Mouse (Mus musculus): ENCODE measurements at regions not wholly inside any gene's neighbourhood (a gene's known extent, or its start where the extent isn't known, plus 50 kb on each side); places are given as distances from the start of the nearest gene placed in this dataset.
"Not testable (repeated sequence)": the region's sequence is repeated elsewhere in the genome, so short reads cannot be mapped to it uniquely, and the experiment has no call there.

DNA sequence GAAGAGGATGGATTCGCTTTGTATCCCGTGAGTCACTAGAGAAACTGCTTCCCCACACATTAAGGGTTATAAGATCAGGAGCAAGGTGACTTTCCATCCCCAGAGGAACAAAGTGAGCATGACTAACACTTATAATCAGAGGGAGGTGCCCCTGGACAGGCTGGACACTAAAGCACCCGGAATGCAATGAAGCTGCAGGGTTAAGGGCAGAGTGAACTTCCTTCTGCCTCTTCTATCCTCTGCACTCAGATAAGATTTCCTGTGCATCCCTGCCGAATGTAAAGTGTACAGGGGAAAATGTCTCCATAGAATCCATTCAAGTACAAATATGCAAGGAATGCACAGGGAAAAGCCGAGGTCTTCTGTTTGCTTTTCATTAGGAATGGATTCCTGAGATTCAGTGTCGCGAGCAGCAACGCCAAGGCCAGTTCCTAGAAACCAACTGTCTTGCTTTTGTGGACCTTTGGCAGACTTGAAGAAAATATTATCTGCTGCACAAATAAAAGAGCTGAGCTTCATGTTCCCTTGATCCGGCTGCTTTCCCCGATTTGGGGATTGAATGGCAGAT is 58.5 kb upstream of the Fbxl7 start:
- no peak for DNase-seq

DNA sequence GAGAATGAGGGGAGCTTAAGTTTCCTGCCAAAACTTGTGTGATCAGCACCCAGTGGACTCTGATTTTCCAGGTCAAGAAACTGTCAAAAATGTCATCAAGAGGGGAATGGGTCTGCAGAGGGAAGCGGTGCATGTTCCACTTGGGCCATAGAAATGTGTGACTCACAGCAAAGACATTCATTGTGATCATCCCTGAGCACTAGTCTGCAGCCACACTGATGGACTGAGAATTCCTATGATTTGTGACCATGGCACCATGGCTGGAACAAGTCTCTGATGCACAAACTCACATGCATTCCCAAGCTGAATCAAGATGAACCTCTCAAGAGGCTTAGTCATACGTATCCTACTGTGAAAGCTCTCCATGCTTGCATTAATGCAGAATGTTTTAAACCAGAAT is 63.6 kb upstream of the Fbxl7 start:
- DNase-seq = no peak

DNA sequence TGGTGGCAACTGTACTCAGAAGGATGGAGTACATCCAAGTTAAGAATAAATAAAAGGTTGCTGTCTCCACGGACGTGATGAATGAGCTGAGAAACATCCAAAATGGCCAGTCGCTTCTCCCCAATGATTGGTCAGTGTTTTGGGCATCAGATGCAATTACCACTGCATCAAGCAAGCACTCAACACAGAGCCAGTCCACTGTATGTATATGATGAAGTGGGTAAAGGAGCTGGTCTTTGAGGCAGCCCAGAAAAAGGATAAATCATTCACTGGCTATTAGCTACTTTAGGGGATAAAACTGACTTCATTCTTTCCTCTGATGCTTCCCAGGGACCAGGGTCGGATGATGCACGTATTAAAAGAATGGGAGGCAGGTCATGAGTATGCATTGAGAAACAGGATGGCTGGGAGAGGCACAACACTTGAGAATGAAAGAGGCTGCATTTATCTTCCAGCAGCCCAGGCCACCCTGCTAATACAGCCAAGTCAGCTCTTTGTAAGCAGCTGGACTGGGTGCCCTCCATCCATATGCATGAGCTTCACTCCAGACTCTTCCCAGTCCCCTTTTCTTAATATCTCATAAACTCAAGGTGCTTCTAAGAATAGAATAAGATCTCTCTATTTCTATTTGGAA is 73.1 kb upstream of the Fbxl7 start:
- no peak for DNase-seq

DNA sequence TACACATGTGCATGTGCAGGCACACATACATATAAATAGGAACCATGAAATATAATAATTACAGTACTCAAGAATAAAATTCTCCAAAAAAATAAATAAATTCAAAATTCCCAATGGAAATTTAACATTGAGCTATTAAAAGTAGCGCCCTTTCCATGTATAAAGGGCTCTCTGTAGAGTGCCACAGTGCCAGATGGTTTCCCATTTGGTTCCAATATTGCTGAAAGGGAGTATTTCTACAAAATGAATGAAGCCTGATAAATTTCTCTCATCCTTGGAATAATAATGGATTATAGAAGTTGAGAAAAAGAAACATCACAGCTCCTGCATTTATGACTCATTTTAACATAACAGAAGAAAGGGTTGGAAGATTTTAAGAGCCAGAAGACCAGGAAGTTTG is 75.4 kb upstream of the Fbxl7 start:
- no peak for DNase-seq

DNA sequence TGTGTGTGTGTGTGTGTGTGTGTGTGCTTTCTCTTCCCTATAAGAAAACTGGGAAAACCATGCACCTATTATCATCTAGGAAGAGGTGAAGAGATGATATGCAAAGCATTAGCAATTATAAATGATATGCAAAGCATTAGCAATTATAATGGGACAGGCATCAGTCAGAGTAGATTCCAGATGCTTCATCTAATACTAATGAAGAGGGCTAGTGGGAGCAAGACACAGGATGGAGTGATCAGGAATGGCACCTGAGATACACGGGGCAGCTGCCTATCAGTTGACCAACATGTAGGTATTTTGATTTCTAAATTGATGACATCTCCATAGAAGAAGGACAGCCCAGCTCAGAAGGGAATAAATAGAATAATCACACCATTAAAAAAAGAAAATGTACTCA is 97.7 kb upstream of the Fbxl7 start:
- DNase-seq = no peak

DNA sequence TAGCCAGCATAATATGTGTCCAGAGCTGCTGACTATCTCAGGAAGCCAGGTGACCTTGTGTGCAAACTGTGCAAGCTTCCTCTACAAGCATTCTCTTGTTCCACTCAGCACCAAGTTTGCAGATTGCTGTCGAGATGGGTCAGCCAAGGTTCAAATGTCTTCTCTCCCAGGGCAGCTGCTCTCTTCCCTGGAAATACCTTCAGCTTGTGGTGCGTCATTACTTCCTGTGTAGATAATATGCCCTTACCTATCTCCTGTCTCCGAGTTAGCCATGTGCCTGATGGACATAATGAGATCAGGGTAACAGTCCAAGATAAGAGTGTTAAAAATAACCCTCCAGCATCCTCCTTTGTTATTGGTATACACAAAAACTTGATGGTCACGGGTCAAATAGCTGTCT is 113.7 kb upstream of the Fbxl7 start:
- no peak for DNase-seq

DNA sequence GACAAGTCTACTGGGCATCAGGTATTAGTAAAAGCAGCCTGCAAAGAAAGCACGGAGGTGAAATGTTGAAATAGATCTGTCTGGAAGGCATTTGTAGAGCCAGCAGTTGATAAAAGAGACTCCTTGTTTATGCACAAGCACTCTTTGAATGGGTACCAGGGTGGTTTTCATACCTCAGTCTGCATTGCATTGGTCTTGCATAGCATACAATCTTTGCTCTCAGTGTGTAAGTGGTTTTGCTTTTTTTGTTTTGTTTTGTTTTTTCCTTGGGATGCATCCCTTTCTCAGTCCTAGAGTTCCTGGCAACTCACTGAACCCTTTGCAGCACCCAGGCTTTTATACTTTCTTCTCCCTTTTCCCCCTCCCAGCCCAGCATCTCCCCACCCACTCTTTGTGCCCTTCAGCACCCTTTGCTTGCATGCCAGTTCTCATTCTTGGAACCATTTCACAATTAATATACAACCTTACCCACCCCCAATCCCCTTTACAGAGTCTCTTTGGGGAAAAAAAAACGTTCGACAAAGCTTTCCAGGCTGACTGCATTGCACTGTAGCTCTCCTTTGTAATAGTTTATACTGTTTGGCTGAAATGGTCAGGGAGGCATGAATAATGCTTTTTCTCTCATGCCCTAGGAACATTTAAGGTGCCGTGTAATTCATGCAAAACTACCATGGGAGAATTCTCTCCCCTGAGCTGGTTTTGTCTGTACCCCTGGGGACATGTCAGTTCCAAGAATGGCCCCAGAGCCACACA is 118.7 kb upstream of the Fbxl7 start:
- DNase-seq = no peak

DNA sequence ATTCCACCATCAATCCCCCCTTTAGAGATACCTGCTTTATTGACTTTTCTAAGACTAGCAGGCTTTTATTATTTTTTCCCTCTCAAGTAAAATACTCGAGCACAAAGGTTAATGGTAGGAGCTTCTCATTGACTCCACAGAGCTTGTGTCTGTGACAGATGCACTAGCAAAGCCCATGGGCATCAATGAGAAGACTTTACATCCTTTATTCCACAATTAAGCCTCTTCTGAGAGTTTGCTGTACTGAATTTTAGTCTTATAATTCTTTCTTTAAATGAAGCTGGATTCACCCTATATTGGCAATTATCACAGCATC is 119.2 kb upstream of the Fbxl7 start:
- no peak for DNase-seq

DNA sequence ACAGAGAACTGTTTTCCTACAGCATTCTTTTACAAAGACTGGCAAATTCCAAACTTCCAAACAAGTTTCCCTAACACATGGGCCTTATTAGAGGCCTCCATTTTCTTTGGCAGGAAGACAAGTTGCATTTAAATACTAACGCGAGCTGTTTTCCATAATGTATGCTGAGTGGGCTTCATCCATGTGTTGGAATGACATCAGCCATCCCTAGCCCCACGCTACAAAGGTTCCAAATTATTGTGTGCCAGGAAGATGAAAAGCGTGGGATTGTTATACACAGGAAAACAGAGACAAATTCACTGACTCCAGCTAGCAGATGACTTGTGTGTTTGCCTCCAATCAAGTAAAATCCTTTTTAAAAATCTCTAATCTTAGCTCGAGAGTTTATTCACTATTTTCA is 125.1 kb upstream of the Fbxl7 start:
- DNase-seq = no peak

DNA sequence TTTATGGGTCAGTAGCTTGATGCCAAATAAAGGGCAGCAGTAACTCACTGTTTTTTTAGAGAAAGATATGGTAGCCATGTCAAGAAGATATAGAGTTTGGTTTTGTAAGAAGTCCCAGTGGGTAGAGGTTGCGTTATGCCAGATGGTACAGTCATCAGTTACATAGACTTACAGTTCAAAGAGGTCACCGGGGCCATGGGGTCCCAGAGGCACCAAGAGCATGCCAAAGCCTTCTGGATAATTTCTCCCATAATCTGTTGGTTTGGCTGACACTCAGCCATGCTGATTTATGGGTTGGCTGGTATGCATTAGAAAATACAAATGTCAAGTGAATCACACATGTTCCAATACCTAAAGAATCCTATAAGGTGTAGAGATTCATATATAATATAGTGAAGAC is 137.9 kb upstream of the Fbxl7 start:
- no peak for DNase-seq

DNA sequence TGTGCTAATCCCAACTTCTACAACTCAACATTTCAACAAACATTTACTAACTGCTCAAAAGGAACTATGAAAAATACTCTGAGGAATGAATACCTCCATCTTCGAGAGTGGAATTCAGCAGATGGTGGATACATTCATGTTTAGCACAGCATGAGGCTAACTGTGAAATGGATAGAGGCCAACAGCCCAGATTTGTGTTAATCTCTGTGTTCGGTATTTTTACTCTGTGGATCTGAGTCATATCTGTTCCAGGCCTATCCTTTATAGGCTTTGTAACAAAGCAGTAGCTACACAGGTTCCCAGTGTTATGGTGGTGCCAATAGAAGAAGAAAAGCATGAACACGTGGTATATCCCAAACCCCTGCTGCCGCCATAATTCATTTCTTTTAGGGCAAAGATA is 148.4 kb upstream of the Fbxl7 start:
- DNase-seq = no peak

DNA sequence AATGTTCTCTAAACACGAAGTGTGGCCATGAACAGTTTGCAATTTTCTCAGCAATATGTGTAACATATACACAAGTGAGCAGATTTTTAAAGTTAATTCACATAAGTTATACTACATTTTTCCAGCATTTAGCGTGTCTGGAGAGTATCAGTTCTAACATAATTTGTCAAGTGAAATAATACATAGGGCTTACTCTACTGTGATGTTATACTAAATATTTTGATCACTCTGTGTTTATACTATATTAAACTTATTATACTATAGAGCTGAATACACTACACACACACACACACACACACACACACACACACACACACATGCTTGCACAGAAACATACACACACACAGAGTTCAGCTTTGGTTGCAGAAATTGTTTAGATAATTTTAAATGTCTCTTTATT is 155.3 kb upstream of the Fbxl7 start:
- no peak for DNase-seq

DNA sequence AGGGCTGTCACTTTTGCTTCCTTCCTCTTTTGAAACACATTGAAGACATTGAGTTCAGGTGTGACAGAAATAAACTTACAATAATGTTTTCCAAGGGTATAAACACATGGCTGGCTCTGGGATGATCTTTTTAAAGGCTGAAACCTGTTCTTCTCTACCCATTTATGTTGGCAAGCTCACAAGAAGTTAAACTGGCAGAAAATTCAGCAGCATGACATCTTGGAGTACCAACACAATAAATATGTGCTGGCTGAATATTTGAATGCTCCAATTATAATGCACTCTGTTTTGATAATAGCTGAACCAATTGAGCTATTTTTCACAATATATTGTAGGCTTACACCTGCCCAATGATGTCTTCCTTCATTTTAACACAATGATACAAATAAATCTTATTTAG is 168.1 kb upstream of the Fbxl7 start:
- no peak for DNase-seq

DNA sequence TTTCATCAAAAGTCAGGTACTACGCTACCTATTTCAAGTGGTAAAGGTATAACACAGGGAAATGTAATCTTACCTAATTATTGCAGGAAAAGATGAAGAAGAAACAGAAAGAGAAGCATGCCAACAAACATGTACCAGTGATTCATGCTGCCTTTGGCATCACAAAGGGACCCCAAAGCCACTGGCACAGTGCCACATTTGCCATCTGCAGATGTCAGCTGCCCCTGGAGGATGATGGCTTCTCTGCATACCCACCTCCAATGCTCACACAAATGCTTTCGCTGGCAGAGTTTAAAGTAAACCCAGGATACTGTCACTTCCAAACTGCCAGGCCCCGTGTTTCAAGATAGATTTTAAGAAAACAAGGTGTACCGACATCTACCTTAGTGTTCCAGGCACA is 168.6 kb upstream of the Fbxl7 start:
- DNase-seq = no peak

DNA sequence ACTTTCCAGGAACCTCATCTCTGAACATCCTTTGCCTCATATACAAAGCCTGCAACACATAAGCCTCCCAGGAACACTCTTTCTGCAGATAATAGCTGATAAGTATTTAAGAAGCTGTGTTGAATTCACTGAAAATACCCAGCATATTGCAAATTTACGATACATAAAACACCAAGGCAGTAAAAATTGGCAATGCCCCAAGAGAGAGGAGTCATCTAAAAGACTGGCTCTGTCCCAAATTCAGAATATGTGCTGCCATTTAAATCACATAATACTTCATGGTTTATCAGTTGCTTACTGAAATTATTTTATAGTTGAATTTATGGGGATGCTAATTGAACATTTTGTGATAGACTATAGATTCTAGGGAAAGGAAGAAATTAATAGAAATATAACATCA is 172.3 kb upstream of the Fbxl7 start:
- no peak for DNase-seq

DNA sequence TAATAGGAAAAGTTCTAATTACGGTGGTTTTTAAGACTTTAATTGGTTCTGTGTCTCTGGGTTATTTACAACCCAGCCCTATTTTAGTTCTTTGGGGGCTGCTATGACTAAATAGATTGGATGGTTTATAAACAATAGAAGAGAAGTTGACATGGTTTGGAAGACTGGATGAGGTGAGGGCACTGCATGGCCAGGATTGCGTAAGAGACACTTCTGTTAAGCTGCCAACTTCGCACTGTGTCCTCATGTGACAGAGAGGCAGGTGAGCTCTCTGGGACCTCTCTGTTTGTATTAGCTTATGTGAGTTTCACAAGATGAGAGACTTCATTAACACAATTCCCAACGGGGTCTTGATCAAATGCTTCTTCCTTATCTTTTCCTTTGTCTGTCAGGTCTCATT is 182.5 kb upstream of the Fbxl7 start:
- DNase-seq = no peak

DNA sequence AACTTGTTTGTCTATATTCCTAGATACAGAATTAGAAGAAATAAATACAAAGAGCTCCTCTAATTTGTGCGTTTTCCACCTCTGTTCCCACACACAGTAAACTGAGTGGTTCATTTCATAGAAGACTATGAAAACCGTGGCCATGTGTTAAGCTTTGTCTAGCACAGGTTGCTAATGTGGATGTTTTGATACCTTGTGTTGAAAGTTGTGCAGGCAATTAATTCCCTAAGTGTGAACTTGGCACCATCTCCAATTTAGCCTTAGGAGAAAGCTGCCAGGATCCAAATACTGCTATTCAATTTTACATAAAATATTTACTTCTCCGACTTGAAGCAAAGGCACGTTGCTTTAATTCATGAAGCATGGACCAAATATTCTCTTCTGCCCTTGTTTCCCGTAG is 187.4 kb upstream of the Fbxl7 start:
- no peak for DNase-seq

DNA sequence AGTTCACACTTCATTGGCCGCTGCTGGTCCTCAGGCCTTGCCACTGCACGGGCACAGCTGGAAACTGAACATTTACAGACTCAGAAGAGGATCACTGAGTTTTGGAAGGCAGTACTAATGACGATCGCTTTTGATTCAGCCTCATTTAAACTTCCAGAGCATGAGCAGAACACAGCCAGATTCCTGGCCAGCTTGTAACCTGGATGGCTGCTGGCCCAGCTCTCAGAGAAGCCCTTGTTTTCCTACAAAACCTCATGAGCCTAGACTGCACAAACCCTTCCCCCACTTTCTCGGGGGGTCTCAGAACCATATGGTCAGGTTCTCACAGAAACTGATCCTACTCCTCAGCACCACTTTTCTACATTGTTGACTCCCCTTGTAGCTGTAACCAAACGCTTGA is 188.2 kb upstream of the Fbxl7 start:
- DNase-seq = no peak

DNA sequence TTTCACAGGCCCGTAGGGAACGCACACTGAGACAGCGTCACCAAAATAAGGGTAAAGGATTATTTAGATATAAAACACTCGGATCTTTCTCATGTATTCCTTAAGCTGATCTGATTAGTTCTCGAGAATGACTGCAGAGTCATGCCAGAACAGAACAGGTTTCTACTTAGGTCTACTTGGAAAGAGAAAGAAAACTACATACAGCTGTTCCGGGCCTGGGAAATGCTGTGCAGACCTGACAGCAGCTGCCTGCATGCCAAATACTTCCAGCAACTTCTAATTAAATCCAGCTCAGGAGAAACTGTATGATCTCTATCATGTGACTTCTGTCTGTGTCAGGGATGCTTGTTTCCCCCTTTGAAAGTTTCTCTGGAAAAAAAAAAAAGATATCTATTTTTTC is 193.8 kb upstream of the Fbxl7 start:
- no peak for DNase-seq

DNA sequence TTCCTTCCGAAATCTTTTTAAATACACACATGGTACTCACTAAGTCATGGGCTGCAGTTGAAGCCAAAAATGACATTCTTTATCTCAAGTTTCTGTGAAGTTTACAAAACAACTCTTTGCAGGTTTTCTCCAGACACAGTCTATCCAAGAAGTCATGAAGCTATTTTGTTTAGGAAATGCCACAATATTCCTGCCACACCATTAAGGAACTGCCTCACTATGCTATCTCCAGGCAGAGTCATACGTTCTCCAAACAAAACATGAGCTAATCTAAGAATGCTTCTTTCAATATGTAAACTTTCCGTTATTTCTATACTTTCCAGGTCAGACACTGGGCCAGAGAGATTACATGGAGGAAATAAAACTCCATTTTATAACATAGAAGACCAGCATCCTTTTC is 198.7 kb upstream of the Fbxl7 start:
- no peak for DNase-seq

DNA sequence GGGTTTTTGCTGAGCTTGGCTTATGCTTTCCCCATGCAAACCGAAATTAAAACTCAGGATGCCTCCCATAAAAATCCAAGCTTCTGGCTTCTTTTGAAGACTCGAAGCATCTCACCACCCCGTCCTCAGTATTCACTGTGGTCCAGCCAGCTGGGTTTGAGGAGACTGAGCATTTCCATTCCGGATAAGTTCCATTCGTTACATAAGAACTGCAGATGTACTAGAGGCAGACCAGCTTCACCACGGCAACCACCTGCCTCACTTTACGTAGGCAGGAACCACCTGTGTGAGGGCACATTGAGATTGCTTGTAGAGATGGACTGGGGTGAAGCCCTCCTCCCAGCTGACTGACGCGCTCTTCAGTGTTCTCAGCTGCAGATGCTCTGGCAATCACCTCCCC is 199.9 kb upstream of the Fbxl7 start:
- no peak for DNase-seq

DNA sequence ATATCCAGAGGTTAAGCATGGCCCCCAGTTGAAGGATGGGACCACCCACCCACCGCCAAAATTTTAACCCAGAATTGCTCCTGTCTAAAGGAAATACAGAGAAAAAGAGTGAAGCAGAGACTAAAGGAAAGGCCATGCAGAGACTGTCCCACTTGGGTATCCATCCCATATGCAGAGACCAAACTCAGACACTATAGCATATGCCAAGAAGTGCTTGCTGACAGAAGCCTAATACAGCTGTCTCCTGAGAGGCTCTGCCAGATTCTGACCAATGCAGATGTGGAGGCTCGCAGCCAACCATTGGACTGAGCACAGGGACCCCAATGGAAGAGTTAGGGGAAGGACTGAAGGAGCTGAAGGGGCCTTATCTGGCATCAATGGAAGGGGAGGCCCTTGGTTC is 206.2 kb upstream of the Fbxl7 start:
- not testable (repeated sequence) for DNase-seq

DNA sequence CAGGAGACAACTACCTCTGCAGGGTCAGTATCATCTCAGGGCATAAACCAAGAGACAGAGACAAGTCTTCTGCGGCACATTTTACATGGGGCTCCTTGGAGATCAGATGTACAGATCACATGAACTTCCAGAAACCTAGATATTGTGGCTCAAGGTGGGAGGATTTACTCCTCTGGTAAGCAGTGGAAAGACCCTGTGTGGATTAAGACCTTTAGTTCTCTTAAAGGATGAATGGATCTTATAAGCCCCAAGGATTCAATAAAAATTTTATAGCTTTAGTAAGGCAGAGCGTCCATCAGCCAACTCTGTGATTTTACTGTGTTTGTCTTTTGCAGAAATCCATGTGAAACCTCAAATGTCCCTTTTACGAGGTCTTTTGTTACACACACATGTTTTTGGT is 213.8 kb upstream of the Fbxl7 start:
- DNase-seq = no peak

DNA sequence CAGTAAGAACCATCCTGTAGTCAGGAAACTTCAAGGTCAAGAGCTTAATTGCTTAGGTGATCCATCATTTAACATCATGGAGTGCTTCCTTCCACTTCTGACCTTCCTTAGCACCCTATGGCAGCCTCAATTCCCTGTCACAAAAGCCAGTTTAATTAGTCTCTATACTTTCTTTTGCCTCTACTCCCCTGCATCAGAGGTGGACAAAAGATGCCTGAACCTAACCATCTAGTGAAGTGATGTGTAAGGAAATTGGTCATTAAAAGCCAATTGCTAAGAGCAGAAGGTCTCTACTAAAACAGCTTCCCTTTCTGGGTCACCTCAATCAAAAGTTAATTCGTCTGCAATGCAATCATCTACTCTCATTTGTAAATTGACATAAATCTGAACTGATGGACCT is 234.3 kb upstream of the Fbxl7 start:
- DNase-seq = no peak

DNA sequence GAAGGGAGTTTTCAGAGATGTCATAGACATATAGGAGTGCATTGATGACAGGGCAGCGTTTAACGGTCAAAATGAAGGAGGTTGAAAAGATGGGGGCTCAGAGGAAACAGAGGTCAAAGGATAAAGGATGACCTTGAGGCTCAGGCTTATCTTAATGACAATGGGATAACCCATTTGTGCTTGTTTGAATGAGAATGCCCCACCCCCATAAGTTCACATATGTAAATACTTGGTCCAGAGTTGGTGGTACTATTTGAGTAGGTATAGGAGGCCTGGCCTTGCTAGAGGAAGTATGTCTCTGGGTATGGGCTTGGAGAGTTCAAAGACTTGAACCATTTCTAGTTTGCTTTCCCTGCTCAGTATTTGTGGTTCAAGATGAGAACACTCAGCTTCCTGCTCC is 237.4 kb upstream of the Fbxl7 start:
- DNase-seq = no peak

Measured in adrenal gland, postnatal 25 days (tissue).